Mouse (Mus musculus) lung, postnatal 14 days (tissue): ENCODE data around the gene Foxn1.
A peak's percentile ranks its signal among the peaks of the same experiment; 100 is the strongest.

Source experiments
- DNase-seq: peaks from one replicate; pipeline ENCODE4 v3.0.0; 2021

Gene Foxn1

GRCm38 (mm10) chr11:78355471-78356238 lies 30.7 kb downstream of the Foxn1 start:
- peak; percentile 83 for DNase-seq

DNA sequence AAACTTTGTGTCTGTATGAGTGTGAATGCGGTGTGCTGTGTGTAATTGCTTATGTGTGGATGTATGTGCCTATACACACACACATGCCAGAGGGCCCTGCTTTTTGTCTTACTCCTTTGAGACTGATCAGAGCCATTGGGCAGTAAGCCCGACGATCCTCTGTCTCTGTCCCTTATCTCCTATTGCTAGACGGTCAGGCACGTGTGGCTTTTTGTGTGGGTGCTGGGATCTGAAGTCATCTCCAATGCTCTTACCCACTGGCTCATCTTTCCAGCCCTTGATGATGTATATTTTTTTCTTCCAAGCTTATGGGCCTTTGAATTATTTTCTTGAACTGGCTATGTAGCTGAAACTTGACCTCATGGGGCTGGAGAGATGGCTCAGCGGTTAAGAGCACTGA lies 31.5 kb downstream of the Foxn1 start:
- DNase-seq = no peak

GRCm38 (mm10) chr11:78353081-78353480 lies 33.3 kb downstream of the Foxn1 start:
- DNase-seq = no peak

DNA sequence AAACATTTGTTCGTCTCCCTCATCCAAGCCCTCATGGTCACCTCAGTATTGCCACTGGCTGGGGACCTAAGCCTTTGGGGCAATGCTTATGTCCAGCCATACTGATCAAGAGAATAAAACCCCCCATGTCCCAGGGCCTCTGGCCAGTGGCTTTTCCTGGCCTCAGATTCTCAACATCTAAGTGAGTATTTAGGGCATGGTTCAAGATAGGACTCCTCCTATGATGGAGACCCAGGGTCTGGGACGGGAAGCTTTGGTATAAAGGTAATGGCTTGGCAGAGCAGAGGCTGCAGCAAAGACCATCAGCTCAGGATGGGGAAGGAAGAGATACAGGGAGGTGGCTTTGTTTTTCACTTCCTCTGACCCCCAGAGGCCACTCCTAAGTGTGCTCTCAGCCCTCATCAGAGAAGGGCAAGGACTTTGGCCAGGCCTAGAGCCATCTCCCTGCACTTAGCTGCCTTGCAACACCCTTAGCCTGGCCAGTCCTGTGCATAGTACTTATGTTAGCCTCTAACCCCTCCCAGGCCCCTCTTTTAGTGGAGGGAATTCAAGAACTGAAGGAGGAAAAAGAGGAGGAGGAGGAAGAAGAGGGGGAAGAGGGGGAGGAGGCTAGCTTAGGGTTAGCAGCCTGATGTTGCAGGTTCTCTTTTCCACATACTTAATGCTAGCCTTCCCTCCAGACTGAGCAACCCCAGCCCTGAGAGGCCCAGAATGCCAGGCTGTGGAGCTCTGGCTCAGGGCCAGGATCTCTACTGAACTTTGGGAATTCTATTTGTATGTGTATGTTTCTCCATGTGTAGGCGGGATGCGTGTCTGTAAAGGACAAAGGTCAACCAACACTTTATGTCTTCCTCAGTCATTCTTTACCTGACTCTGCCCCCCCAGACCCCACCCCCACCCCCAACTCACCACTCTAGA lies 36.7 kb downstream of the Foxn1 start:
- no peak for DNase-seq

DNA sequence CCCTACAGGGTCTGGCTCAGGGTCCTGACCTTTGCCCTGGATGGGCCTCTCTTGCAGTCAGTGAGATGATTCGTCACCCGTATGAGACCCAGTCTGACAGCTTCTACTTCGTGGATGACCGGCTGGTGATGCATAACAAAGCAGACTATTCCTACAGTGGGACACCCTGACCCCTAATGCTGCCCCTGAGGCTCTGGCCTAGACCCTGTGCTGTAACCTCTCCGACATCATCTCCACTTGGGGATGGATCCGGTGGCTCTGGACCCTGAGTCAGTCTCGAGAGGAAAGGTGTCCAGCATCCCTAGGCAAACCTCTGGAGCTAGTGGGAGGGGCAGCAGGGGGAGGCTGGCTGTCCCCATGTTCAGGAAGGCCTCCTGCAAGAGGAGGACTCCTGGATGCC lies 37.9 kb downstream of the Foxn1 start:
- no peak for DNase-seq

GRCm38 (mm10) chr11:78347908-78348307 lies 38.5 kb downstream of the Foxn1 start:
- peak; percentile 46 for DNase-seq

- peak; percentile 84 for DNase-seq
These were observed 39.1 kb downstream of the Foxn1 start for GRCm38 (mm10) chr11:78347070-78347754.

GRCm38 (mm10) chr11:78346326-78347069 lies 39.9 kb downstream of the Foxn1 start:
- DNase-seq = no peak

DNA sequence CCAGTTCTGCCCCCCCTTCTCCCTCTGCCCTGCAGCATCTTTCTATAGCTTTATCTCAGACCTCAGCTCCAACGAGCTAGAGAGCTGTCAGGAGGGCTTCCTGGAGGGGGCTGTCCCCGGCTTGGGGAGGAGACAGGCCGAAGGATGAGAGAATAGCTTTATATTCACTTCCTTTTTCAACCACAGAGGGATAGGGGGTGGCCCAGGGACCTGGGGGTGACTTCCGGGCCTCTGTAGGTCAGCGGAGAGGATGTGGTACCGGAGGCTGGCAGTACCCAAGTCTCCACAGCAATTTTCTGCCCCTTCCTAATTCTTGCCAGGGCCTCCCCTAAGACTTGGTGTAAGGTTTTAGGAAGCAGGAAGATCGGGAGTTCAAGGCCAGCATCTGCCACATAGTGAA lies 40.6 kb downstream of the Foxn1 start:
- DNase-seq = peak; percentile 28

- peak; percentile 60 for DNase-seq
These were observed 41.3 kb downstream of the Foxn1 start for GRCm38 (mm10) chr11:78344890-78345715.

DNA sequence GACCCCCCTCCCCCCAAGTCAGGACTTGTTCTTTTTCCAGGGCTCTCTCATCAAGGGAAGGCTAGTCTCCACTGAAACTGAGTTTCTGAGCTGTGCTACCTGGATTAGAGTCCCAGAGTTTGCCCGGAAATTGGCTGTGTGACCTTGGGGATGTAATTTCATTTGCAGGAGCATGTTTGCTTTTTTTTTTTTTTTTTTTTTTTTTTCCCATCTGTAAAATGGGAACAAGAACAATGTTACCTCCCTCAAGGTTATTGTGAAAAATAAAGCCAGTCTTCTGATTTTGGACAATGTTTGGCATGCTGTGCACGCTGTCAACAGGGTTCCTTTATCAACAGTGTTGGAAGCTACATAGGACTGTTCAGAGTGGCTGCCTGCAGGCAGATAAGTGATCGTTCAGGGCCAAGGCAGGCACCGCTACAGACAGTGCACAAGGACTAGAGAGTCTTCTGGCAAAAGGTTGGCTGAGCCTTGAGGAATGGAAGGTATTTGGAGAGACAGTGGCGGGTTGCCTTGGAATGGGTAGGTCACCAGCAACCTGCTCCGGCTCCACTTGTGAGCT lies 41.9 kb downstream of the Foxn1 start:
- DNase-seq = no peak

- DNase-seq = peak; percentile 78
These were observed 42.7 kb downstream of the Foxn1 start, which contains the start of gene Unc119 for GRCm38 (mm10) chr11:78343381-78344327. Unc119 (plus strand) TSS chr11:78343482.

DNA sequence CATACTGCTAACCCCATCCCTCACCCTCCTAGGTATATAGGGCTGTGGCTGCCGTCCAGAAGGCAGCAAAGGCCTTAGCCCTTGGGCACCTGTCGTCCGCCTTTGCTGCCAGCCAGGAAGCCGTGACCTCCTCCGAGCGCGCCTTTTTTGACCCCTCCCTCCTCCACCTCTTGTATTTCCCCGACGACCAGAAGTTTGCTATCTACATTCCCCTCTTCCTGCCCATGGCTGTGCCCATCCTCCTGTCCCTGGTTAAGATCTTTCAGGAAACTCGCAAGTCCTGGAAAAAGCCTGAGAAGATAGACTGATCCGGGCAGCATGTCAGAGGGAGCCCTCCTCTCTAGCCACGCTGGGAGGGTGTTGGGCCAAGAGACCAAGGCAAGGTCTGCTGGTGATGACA lies 44.7 kb downstream of the Foxn1 start:
- DNase-seq = no peak

DNA sequence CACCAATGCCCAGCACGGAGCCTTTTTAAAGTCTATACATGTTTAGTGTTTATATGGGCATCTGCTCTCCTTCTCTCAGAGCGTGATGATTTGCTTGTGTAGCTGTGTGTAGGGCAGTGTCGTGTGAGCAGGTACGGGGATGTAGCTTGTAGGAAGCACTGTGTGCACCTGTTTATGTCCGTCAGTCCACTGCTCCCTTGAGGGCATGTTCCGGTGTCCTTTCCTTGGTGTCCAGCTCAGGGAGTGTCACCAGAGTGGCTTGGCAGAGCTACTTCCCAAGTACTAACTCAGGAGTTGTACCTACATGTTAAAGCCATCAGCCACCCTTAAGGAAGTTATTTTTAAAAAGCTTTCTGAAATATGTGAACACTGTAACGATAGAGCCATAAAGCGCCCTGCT lies 49.3 kb downstream of the Foxn1 start:
- DNase-seq = no peak

DNA sequence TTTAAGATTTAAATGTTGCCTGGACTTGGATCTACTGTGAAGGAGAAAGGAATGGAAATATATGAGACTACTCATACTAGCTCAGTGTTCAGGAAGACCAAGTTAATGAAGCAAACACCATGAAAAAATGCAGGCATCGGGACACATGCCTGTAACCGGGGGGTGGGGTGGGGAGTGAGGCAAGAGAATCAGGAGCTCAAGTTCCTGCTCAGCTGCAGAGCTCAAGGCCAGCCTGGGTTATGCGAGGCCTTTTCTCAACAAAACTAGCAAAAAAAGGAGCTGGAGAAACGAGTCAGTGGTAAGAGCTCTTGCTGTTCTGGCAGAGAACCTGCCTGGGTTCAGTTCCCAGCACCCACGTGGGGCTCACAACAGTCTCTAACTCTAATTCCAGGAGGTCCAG lies 52.4 kb downstream of the Foxn1 start:
- DNase-seq = no peak

GRCm38 (mm10) chr11:78332676-78333075 lies 53.7 kb downstream of the Foxn1 start:
- DNase-seq = no peak

DNA sequence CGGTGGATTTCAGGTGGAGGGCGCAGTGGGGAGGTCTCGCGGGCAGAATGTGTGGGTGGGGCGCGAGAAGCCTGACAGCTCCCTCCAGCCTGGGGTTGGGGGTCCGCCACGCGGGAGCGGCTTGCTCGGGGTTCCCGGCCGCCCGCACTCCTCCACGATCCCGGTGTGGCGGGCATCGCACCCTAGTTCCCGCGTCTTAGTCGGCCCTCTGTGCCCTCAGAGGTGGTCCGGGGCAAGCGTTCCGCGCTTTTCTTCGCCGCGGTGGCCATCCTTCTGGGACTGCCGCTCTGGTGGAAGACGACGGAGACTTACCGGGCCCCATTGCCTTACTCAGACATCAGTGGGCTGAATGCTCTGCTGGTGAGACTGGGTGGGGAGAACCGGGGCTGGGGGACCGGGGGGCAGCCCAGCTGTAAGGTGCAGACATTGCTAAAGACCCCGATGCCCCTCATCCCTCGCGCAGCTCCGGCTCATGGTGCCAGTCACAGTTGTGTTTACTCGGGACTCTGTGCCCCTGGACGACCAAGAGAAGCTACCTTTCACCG lies 57.8 kb downstream of the Foxn1 start:
- DNase-seq = no peak

- DNase-seq = peak; percentile 98
These were observed 58.5 kb downstream of the Foxn1 start, which contains the start of gene Pigs for GRCm38 (mm10) chr11:78327634-78328511. Pigs (plus strand) TSS chr11:78328415.

DNA sequence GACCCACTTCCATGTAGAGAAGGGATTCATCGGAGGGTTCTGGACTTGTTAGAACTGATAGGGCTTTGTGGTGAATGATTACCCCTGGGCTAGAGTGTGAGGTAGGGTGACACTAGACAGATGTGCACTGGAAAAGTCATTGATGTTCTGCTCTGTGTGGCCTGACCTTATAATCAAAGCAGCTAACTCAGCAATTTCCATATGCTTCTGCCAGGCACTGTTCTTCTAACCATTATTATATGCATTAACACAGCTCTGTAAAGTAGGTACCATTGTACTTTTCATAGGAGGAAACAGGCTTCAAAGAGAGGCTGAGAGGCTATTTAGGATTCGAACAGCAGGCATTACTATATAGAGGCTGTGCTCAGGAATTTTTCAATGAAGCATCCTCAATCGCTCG lies 59.1 kb downstream of the Foxn1 start:
- no peak for DNase-seq
